Mouse (Mus musculus): Measurements from ENCODE around the gene Zswim4. TPM values are rescaled to one million over a fixed set of nuclear protein-coding genes. Genes with fewer than 3 reads are reported as not detected.

Gene Zswim4
- polyA plus RNA-seq, 2 experiments, result 0.74 to 1.9 TPM

DNA sequence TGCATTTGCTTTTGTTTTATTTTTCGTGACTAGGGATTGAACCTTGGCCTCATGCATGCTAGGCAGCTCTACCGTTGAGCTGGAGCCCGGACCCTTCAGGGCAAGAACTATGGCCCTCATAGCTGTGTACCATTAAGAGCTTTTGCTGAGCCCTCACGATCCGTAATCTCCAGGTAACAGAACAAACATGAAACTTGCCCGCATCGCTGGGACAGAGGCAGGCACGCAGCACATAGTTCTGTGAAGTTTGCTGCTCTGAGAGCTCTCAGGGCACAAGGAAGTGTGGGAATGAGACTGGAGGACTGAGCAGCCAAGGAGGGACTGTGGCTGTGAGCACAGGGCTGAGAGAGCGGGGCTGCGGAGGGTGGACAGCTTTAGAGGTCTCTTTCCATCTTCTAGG lies 48.2 kb downstream of the Zswim4 start:
- Histone ChIP-seq H3K4me1 (replicated peaks; ENCODE audit: control insufficient read depth in 2 of 2, insufficient read depth in 2 of 2, low read length in 1 of 2) (peaks cover 11 to 19% of the 10 kb centered on the region in 2 experiments), H3K36me3 (replicated peaks; ENCODE audit: control insufficient read depth, insufficient read depth, low read depth) (no peaks in the 10 kb centered on the region), H3K9ac (replicated peaks) (no peak overlapping the region), H3K4me3 (ENCODE audit: insufficient read depth in 1 of 2, low read depth in 2 of 2, low read length in 2 of 2) (no peak overlapping the region), H3K9me3 (ENCODE audit: control insufficient read depth, low read length) (no peaks in the 10 kb centered on the region), H3K27ac (no peak overlapping the region), H3K27me3 (ENCODE audit: control insufficient read depth, insufficient read depth, low read length) (peaks cover 16% of the 10 kb centered on the region), H3K4me2 (ENCODE audit: low read depth) (no peak overlapping the region)
- WGBS (ENCODE audit: insufficient replicate concordance), result 72% methylated on average over 10 of the region's 10 CpGs
- DNase-seq (ENCODE audit: low read depth in 3 of 3, low spot score in 3 of 3) (no peak), ATAC-seq (ENCODE audit: insufficient read depth) (no peak)
- TF ChIP-seq CTCF (IDR thresholded peaks at IDR 0.05; ENCODE audit: low read depth) (no peak), EP300 (IDR thresholded peaks at IDR 0.05; ENCODE audit: low read depth) (no peak)

DNA sequence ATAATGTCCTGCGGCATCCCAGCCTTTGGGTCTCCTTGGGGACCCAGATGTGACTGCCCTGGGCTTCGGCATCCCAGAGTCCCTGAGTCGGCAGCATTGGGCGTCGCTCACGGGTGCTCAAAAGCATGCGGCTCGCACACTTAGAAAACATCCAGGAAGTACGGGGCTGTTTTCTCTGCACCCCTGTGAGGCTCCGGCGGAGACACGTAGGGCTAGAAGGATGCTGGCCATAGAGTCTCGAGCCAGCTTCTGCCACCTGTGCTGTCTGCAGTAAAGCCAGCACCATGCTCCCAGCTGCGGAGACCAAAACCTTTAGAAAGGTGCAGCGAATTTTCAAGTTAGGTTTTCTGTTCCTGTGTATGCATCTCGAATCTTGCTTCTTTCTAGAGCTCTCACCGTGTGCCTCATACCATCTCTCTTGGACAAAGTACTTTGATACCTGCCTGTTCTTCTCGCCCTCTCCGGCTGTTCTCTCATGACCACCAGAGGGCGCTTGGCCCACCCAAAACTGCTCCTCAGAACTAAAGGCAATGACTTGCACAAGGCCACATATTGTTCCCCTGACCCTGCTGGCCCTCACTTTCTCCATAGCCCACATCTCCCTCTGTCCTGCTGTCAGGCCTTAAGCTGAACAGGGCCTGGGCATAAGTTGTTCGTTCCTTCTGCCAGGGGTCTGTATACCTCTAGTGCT lies 49.6 kb downstream of the Zswim4 start:
- H3K9me3 ChIP-seq (ENCODE audit: control insufficient read depth, low read length), result no peaks in the 10 kb centered on the region
- ATAC-seq (ENCODE audit: insufficient read depth) (peak; percentile 42; the same call in 1 of the 2 replicates), DNase-seq (ENCODE audit: low read depth in 3 of 3, low spot score in 3 of 3) (peak; percentile 64 to 72 (median 66))
- peaks cover 5 to 19% of the 10 kb centered on the region in 2 experiments for H3K4me1 ChIP-seq (replicated peaks; ENCODE audit: control insufficient read depth in 2 of 2, insufficient read depth in 2 of 2, low read length in 1 of 2)
- H3K27ac ChIP-seq, result no peak overlapping the region
- no peaks in the 10 kb centered on the region for H3K36me3 ChIP-seq (replicated peaks; ENCODE audit: control insufficient read depth, insufficient read depth, low read depth)
- WGBS (ENCODE audit: insufficient replicate concordance), result 2% methylated on average over 21 of the region's 21 CpGs
- TF ChIP-seq EP300 (IDR thresholded peaks at IDR 0.05; ENCODE audit: low read depth) (no peak), CTCF (IDR thresholded peaks at IDR 0.05; ENCODE audit: low read depth) (peak; percentile 96)
- H3K9ac ChIP-seq (replicated peaks), result peak overlapping the region; percentile 21
- H3K4me2 ChIP-seq (ENCODE audit: low read depth), result peak overlapping the region; percentile 74
- peak overlapping the region; percentile 48 to 53 for H3K4me3 ChIP-seq (ENCODE audit: insufficient read depth in 1 of 2, low read depth in 2 of 2, low read length in 2 of 2)
- H3K27me3 ChIP-seq (ENCODE audit: control insufficient read depth, insufficient read depth, low read length), result peaks cover 26% of the 10 kb centered on the region

DNA sequence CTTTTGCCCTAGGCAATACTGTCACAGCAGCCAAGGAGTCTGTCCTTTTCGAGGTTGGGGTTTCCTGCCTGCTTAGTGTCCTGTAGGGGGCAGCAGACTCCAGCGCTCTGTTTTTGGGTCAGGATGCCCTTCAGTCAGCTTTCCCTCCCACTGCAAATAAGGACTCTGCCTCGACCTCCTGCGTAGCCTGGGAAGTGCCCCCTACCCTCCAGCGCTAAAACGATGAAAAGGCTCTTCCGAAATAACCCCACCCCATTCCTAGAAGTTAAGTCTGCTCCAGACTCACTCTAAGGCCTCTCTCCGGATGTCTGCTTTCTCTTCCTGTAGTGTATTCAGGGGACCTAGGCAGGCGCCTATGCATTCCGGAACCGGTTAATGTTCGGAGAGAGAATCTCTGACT lies 50.3 kb downstream of the Zswim4 start:
- ATAC-seq (ENCODE audit: insufficient read depth) (peak; percentile 40; the same call in 1 of the 2 replicates), DNase-seq (ENCODE audit: low read depth in 3 of 3, low spot score in 3 of 3) (peak in 2 of 3 experiments; percentile 59 to 64)
- Histone ChIP-seq H3K9me3 (ENCODE audit: control insufficient read depth, low read length) (no peaks in the 10 kb centered on the region), H3K4me2 (ENCODE audit: low read depth) (peak overlapping the region; percentile 74), H3K27me3 (ENCODE audit: control insufficient read depth, insufficient read depth, low read length) (peaks cover 26% of the 10 kb centered on the region), H3K4me1 (replicated peaks; ENCODE audit: control insufficient read depth in 2 of 2, insufficient read depth in 2 of 2, low read length in 1 of 2) (peaks cover under 1 to 14% of the 10 kb centered on the region in 2 experiments), H3K36me3 (replicated peaks; ENCODE audit: control insufficient read depth, insufficient read depth, low read depth) (no peaks in the 10 kb centered on the region), H3K4me3 (ENCODE audit: insufficient read depth in 1 of 2, low read depth in 2 of 2, low read length in 2 of 2) (peak overlapping the region; percentile 48 to 53), H3K9ac (replicated peaks) (peak overlapping the region; percentile 21), H3K27ac (no peak overlapping the region)
- WGBS (ENCODE audit: insufficient replicate concordance), result under 1% methylated on average over 12 of the region's 12 CpGs
- TF ChIP-seq CTCF (IDR thresholded peaks at IDR 0.05; ENCODE audit: low read depth) (peak; percentile 97), EP300 (IDR thresholded peaks at IDR 0.05; ENCODE audit: low read depth) (no peak)

DNA sequence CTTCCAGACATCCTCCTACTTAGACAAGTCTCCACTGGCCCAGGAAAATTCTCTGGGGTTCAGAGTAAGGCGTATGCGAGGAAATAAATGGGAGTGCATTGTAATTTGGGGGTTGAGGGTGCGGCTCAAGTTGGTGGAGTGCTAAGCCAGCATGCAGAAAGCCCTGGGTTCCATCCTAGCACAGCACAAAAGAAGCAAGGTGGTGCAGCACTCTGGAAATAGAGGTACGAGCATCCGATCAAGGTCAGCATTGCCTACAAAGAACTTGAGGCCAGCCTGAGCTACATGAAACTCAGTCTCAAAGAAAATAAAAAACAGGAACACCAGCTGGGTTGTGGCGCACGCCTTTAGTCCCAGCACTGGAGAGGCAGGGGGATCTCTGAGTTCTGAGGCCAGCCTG lies 51.7 kb downstream of the Zswim4 start, which contains the start of gene Nanos3:
TSS of gene Nanos3 (minus strand) at position 101 of the 400 bp plus-strand sequence.
- Histone ChIP-seq H3K4me2 (ENCODE audit: low read depth) (peak within 1 kb of the TSS; percentile 64), H3K9ac (replicated peaks) (no peak within 1 kb of the TSS), H3K36me3 (replicated peaks; ENCODE audit: control insufficient read depth, insufficient read depth, low read depth) (no peaks in the 10 kb centered on the region), H3K9me3 (ENCODE audit: control insufficient read depth, low read length) (no peaks in the 10 kb centered on the region), H3K27ac (no peak within 1 kb of the TSS), H3K27me3 (ENCODE audit: control insufficient read depth, insufficient read depth, low read length) (peaks cover 26% of the 10 kb centered on the region), H3K4me3 (ENCODE audit: insufficient read depth in 1 of 2, low read depth in 2 of 2, low read length in 2 of 2) (peak within 1 kb of the TSS; percentile 53 to 58; a peak in 3 of 4 replicates), H3K4me1 (replicated peaks; ENCODE audit: control insufficient read depth in 2 of 2, insufficient read depth in 2 of 2, low read length in 1 of 2) (peaks cover 0 to 16% of the 10 kb centered on the region in 2 experiments; a peak in 2 of 4 replicates)
- TF ChIP-seq EP300 (IDR thresholded peaks at IDR 0.05; ENCODE audit: low read depth) (no peak), CTCF (IDR thresholded peaks at IDR 0.05; ENCODE audit: low read depth) (no peak)
- DNase-seq (ENCODE audit: low read depth in 3 of 3, low spot score in 3 of 3) (no peak), ATAC-seq (ENCODE audit: insufficient read depth) (no peak)
- 73% methylated on average over 7 of the region's 7 CpGs for WGBS (ENCODE audit: insufficient replicate concordance)
